13 mouse cellular contexts compared by ENCODE assay signal in genomic region chr14:118690336-118690735, GRCm38 (mm10). TPM values are rescaled to one million over a fixed set of nuclear protein-coding genes. Genes with fewer than 3 reads are reported as not detected.
A peak's percentile ranks its signal among the peaks of the same experiment; 100 is the strongest.
DNase-seq lines count a peak whose midpoint lies in the region; ATAC-seq and TF ChIP-seq lines count a peak whose summit lies in the region.
"Had no signal": no experiment of that assay in that cellular context is flagged by ENCODE, and none has a peak within 500 bp of the region (broad histone marks: within the 10 kb centered on the region; RNA-seq: fewer than 3 reads in every experiment).

No protein-coding gene starts in this region.

- 66% methylated on average over 10 of the region's 10 CpGs for WGBS in heart, adult 2 months
- 61% methylated on average over 10 of the region's 10 CpGs for WGBS in liver, embryonic 15.5 days (ENCODE audit: insufficient replicate concordance)
- 72% methylated on average over 10 of the region's 10 CpGs for WGBS in liver, embryonic 11.5 days
- 58% methylated on average over 10 of the region's 10 CpGs for WGBS in macrophage (ENCODE audit: missing documents)
- WGBS in midbrain, embryonic 15.5 days, result 78% methylated on average over 10 of the region's 10 CpGs

- no peaks in the 10 kb centered on the region for H3K79me2 ChIP-seq in heart, adult 2 months (replicated peaks; ENCODE audit: control insufficient read depth, insufficient read depth, low read length)
- peaks cover 7% of the 10 kb centered on the region; the same call in 1 of the 2 replicates for H3K79me2 ChIP-seq in macrophage (ENCODE audit: inconsistent target)

- H3K4me2 ChIP-seq in liver, embryonic 15.5 days, result no peak overlapping the region
- no peak overlapping the region for H3K4me2 ChIP-seq in liver, embryonic 11.5 days
- no peak overlapping the region for H3K4me2 ChIP-seq in midbrain, embryonic 15.5 days
- H3K4me2 ChIP-seq: heart, embryonic 15.5 days; stomach, embryonic 15.5 days had no signal

- H3K36me3 ChIP-seq in heart, adult 2 months (ENCODE audit: control insufficient read depth, insufficient read depth, low read length), result no peaks in the 10 kb centered on the region
- H3K36me3 ChIP-seq in liver, embryonic 15.5 days (replicated peaks), result no peaks in the 10 kb centered on the region
- H3K36me3 ChIP-seq in liver, embryonic 11.5 days (ENCODE audit: control insufficient read depth, insufficient read depth, low read length), result no peaks in the 10 kb centered on the region
- no peaks in the 10 kb centered on the region for H3K36me3 ChIP-seq in macrophage (ENCODE audit: inconsistent target)
- H3K36me3 ChIP-seq in midbrain, embryonic 15.5 days (replicated peaks), result no peaks in the 10 kb centered on the region
- H3K36me3 ChIP-seq: heart, embryonic 15.5 days; stomach, embryonic 15.5 days had no signal

- H3K9ac ChIP-seq in heart, adult 2 months (ENCODE audit: low read depth, low read length), result no peak overlapping the region
- no peak overlapping the region for H3K9ac ChIP-seq in liver, embryonic 15.5 days
- no peak overlapping the region for H3K9ac ChIP-seq in liver, embryonic 11.5 days (ENCODE audit: low read depth, low read length)
- H3K9ac ChIP-seq in midbrain, embryonic 15.5 days, result no peak overlapping the region
- H3K9ac ChIP-seq: heart, embryonic 15.5 days; liver, embryonic 14.5 days; stomach, embryonic 15.5 days had no signal

- H3K27ac ChIP-seq in heart, adult 2 months, result peak overlapping the region; percentile 76
- H3K27ac ChIP-seq in liver, embryonic 15.5 days (replicated peaks), result 0 out of 2 replicates have a peak overlapping the region, but pooled peaks have one; percentile 33
- H3K27ac ChIP-seq in liver, embryonic 11.5 days (ENCODE audit: low read depth, low read length), result no peak overlapping the region
- H3K27ac ChIP-seq in macrophage, result peak overlapping the region; percentile 58
- no peak overlapping the region for H3K27ac ChIP-seq in midbrain, embryonic 15.5 days
- H3K27ac ChIP-seq: liver, embryonic 14.5 days; stomach, embryonic 15.5 days had no signal

- ATAC-seq in liver, embryonic 15.5 days (ENCODE audit: insufficient read depth), result no peak
- no peak for ATAC-seq in liver, embryonic 11.5 days (replicated peaks; ENCODE audit: low FRiP score)
- peak; percentile 3; the same call in 1 of the 2 replicates for ATAC-seq in common myeloid progenitor, adult 5-6 weeks (replicated peaks; ENCODE audit: low read depth, poor library complexity, severe bottlenecking)
- ATAC-seq in midbrain, embryonic 15.5 days (replicated peaks), result no peak

- TF ChIP-seq EP300 in heart, adult 2 months (IDR thresholded peaks at IDR 0.05; ENCODE audit: insufficient read depth, low read depth, low read length), result no peak

- no peaks in the 10 kb centered on the region for H3K27me3 ChIP-seq in heart, adult 2 months (ENCODE audit: control insufficient read depth, insufficient read depth, low read length)
- H3K27me3 ChIP-seq in liver, embryonic 15.5 days, result no peaks in the 10 kb centered on the region
- H3K27me3 ChIP-seq in liver, embryonic 11.5 days (replicated peaks; ENCODE audit: control insufficient read depth, insufficient read depth, low read length), result no peaks in the 10 kb centered on the region
- no peaks in the 10 kb centered on the region for H3K27me3 ChIP-seq in midbrain, embryonic 15.5 days (replicated peaks)
- H3K27me3 ChIP-seq: heart, embryonic 15.5 days; stomach, embryonic 15.5 days had no signal

- TF ChIP-seq CTCF in heart, adult 2 months (IDR thresholded peaks at IDR 0.05), result no peak

- intact Hi-C loops in heart, adult 2 months (cut with DNase I), result loop anchor here (5.0 kb wide), 1 partner anchor 53 kb away; no protein-coding TSS in a partner anchor
- intact Hi-C loops in heart, postnatal 25 days (cut with DNase I), result loop anchor here (5.0 kb wide), 1 partner anchor 53 kb away; no protein-coding TSS in a partner anchor

- H3K9me3 ChIP-seq in liver, embryonic 15.5 days (replicated peaks), result no peaks in the 10 kb centered on the region
- H3K9me3 ChIP-seq in liver, embryonic 11.5 days (ENCODE audit: control insufficient read depth, low read length), result no peaks in the 10 kb centered on the region
- no peaks in the 10 kb centered on the region for H3K9me3 ChIP-seq in midbrain, embryonic 15.5 days
- H3K9me3 ChIP-seq: heart, embryonic 15.5 days; stomach, embryonic 15.5 days had no signal

- H3K4me3 ChIP-seq in heart, adult 2 months, result no peak overlapping the region
- H3K4me3 ChIP-seq in liver, embryonic 15.5 days (replicated peaks), result no peak overlapping the region
- no peak overlapping the region for H3K4me3 ChIP-seq in liver, embryonic 11.5 days (ENCODE audit: low read depth, low read length)
- no peak overlapping the region for H3K4me3 ChIP-seq in macrophage (ENCODE audit: inconsistent target)
- H3K4me3 ChIP-seq in midbrain, embryonic 15.5 days, result no peak overlapping the region
- H3K4me3 ChIP-seq: heart, embryonic 15.5 days; layer of hippocampus, adult 2 months; myocyte; stomach, embryonic 15.5 days had no signal

- DNase-seq in heart, adult 2 months, result peak in 1 of 2 experiments; percentile 40
- no peak for DNase-seq in heart, postnatal 25 days (ENCODE audit: low spot score)
- no peak for DNase-seq in liver, embryonic 11.5 days (ENCODE audit: low spot score)
- no peak for DNase-seq in frontal cortex, adult 2 months (ENCODE audit: extremely low spot score in 1 of 2, low spot score in 1 of 2)

- H3K4me1 ChIP-seq in heart, adult 2 months (ENCODE audit: control insufficient read depth, insufficient read depth, low read length), result peaks cover 17% of the 10 kb centered on the region
- H3K4me1 ChIP-seq in liver, embryonic 15.5 days (replicated peaks), result peaks cover 16% of the 10 kb centered on the region
- no peaks in the 10 kb centered on the region for H3K4me1 ChIP-seq in liver, embryonic 11.5 days (replicated peaks; ENCODE audit: control insufficient read depth, insufficient read depth, low read length)
- no peaks in the 10 kb centered on the region for H3K4me1 ChIP-seq in midbrain, embryonic 15.5 days

- no peak for TF ChIP-seq POLR2A in heart, adult 2 months (IDR thresholded peaks at IDR 0.05; ENCODE audit: insufficient read depth, low read depth, low read length)

RNA-seq across cellular contexts. Expression of gene Abcc4, which starts 15.7 kb away (rescaled TPM):
- 1 to 10 TPM; 9.1 to 9.8 TPM for total RNA-seq in heart, adult 2 months (2021)
- 5.7 and 7.4 TPM in 2 replicates for polyA plus RNA-seq in heart, adult 2 months (2012; rRNA removed)
- total RNA-seq in heart, postnatal 25 days (2021), result 1 to 10 TPM; 7.6 to 7.9 TPM
- polyA plus RNA-seq in liver, embryonic 15.5 days (2015; fragmentation: Nextera tagmentation; extraction: Ambion mirVana), result 1.8 and 1.9 TPM in 2 replicates
- 4.5 and 5.8 TPM in 2 replicates for polyA plus RNA-seq in liver, embryonic 11.5 days (2014; fragmentation: Nextera tagmentation; extraction: Ambion mirVana)
- 15.0 and 17.6 TPM in 2 replicates for total RNA-seq in common myeloid progenitor, adult 5-6 weeks (2017)
- total RNA-seq in macrophage (2018; cell fraction: chromatin; rRNA removed), result 10 to 100 TPM; 16.8 to 61.0 (median 35.9) TPM
- 10 to 100 TPM in 10 of 26 experiments, 1 to 10 TPM in 16; 4.1 to 12.0 (median 8.7) TPM for total RNA-seq in macrophage (2018; cell fraction: cytosol; rRNA removed)
- total RNA-seq in macrophage (2018; cell fraction: nucleus; rRNA removed), result 10 to 100 TPM in 25 of 26 experiments, 1 to 10 TPM in 1; 9.8 to 28.7 (median 19.2) TPM
- 7.4 to 10.5 TPM (median 9.2 TPM) in 3 replicates for polyA plus RNA-seq in macrophage (2018)
- 5.0 and 5.7 TPM in 2 replicates for polyA plus RNA-seq in frontal cortex, adult 2 months (2012; rRNA removed)
- polyA plus RNA-seq in midbrain, embryonic 15.5 days (2015; fragmentation: Nextera tagmentation; extraction: Ambion mirVana), result 1.6 and 1.8 TPM in 2 replicates

Comparison
In these comparisons a context has a peak if more than half of its experiments do, and no peak if none do; other contexts are left out.
1. H3K27ac ChIP-seq: peak in heart, adult 2 months (single experiment), liver, embryonic 15.5 days (single experiment) and macrophage (single experiment); none in liver, embryonic 11.5 days (single experiment) and midbrain, embryonic 15.5 days (single experiment).